Mouse (Mus musculus) liver, embryonic 13.5 days (tissue): ENCODE measurements around the gene Ctnna3. TPM values are rescaled to one million over a fixed set of nuclear protein-coding genes. Genes with fewer than 3 reads are reported as not detected.
"Not testable (repeated sequence)": the region's sequence is repeated elsewhere in the genome, so short reads cannot be mapped to it uniquely, and the experiment has no call there.

ENCODE experiments used
- ATAC-seq: fragments of 200-750 bp; cut with Nextera tagmentation; 2 replicates; pipeline ENCODE4 v1.8.0; 2017; ENCODE audit warnings: low read depth, mild to moderate bottlenecking, moderate number of reproducible peaks, moderate library complexity
- DNase-seq: peaks from one replicate; pipeline ENCODE4 v3.0.0; 2022
- H3K27ac ChIP-seq: fragments of 300-500 bp; sonication (generic); 2 replicates; pipeline ENCODE4 v1.5.1; 2015; ENCODE audit warnings: moderate library complexity, mild to moderate bottlenecking, inconsistent platforms
- H3K27me3 ChIP-seq: fragments of 300-500 bp; sonication (generic); 2 replicates; pipeline ENCODE4 v1.6.1; 2015; ENCODE audit warnings: mild to moderate bottlenecking, inconsistent platforms
- H3K36me3 ChIP-seq: fragments of 300-500 bp; sonication (generic); 2 replicates; pipeline ENCODE4 v1.6.1; 2015; ENCODE audit warnings: mild to moderate bottlenecking, inconsistent platforms
- H3K4me1 ChIP-seq: fragments of 300-500 bp; sonication (generic); replicated peaks from 2 replicates; pipeline ENCODE4 v1.6.1; 2015; ENCODE audit warnings: inconsistent platforms
- H3K4me2 ChIP-seq: fragments of 300-500 bp; sonication (generic); 2 replicates; pipeline ENCODE4 v1.6.1; 2015; ENCODE audit warnings: inconsistent platforms, mild to moderate bottlenecking, moderate library complexity
- H3K4me3 ChIP-seq: fragments of 300-500 bp; sonication (generic); replicated peaks from 2 replicates; pipeline ENCODE4 v1.5.1; 2015; ENCODE audit warnings: mild to moderate bottlenecking, inconsistent platforms
- H3K9ac ChIP-seq: fragments of 300-500 bp; sonication (generic); 2 replicates; pipeline ENCODE4 v1.6.1; 2015; ENCODE audit warnings: mild to moderate bottlenecking, inconsistent platforms
- H3K9me3 ChIP-seq: fragments of 300-500 bp; sonication (generic); replicated peaks from 2 replicates; pipeline ENCODE4 v1.6.1; 2016; ENCODE audit warnings: inconsistent platforms
- WGBS: fragments of 180-500 bp; shearing (Covaris S2); methylation state at CpG from one replicate; pipeline ENCODE4 v1.1.7; 2015; ENCODE audit not compliant: insufficient replicate concordance; 5-methylcytosine and 5-hydroxymethylcytosine counted together
- polyA plus RNA-seq: library from polyadenylated mRNA; unstranded; fragments of >200 nt; fragmentation: Nextera tagmentation; extraction: Ambion mirVana; gene quantifications from 2 replicates; pipeline ENCODE4 v1.2.1, GENCODE M21; 2015

The Ctnna3 gene
- polyA plus RNA-seq, 1 experiment from 2014 or later, result 0.05 TPM

GRCm38 (mm10) chr10:65013525-65013924, 1583.6 kb downstream of the Ctnna3 start:
- no peaks in the 10 kb centered on the region for H3K27me3 ChIP-seq
- no peaks in the 10 kb centered on the region for H3K36me3 ChIP-seq
- ATAC-seq, result no peak
- DNase-seq, result no peak
- H3K27ac ChIP-seq, result no peak overlapping the region
- H3K4me3 ChIP-seq, result no peak overlapping the region
- no peaks in the 10 kb centered on the region for H3K4me1 ChIP-seq
- no peak overlapping the region for H3K4me2 ChIP-seq
- H3K9ac ChIP-seq, result no peak overlapping the region
- H3K9me3 ChIP-seq, result 0 out of 2 replicates have a peak, but pooled peaks cover 5% of the 10 kb centered on the region

GRCm38 (mm10) chr10:65022667-65023066, 1592.8 kb downstream of the Ctnna3 start:
- H3K9ac ChIP-seq, result no peak overlapping the region
- no peaks in the 10 kb centered on the region for H3K4me1 ChIP-seq
- no peak overlapping the region for H3K4me3 ChIP-seq
- no peaks in the 10 kb centered on the region for H3K36me3 ChIP-seq
- no peaks in the 10 kb centered on the region for H3K27me3 ChIP-seq
- H3K27ac ChIP-seq, result no peak overlapping the region
- H3K9me3 ChIP-seq, result no peaks in the 10 kb centered on the region
- no peak overlapping the region for H3K4me2 ChIP-seq
- ATAC-seq, result no peak
- DNase-seq, result no peak
- 65% methylated on average over 2 of the region's 2 CpGs for WGBS

- H3K4me3 ChIP-seq, ATAC-seq: not testable (repeated sequence)
- 46% methylated on average over 1 of the region's 1 CpGs for WGBS
Measured at GRCm38 (mm10) chr10:65033516-65033915, 1603.6 kb downstream of the Ctnna3 start.

More at GRCm38 (mm10) chr10:65033516-65033915, 1603.6 kb downstream of the Ctnna3 start:
- H3K27ac ChIP-seq, H3K36me3 ChIP-seq, H3K4me2 ChIP-seq, H3K27me3 ChIP-seq, H3K9me3 ChIP-seq, DNase-seq, H3K9ac ChIP-seq, H3K4me1 ChIP-seq: not testable (repeated sequence)

Other genes with a start within 250 kb of the Ctnna3 start
- 0.06 and 0.07 TPM in 2 replicates for gene Mypn, start 226.1 kb upstream of the Ctnna3 start, polyA plus RNA-seq
- 23.9 and 30.0 TPM in 2 replicates for gene Herc4, start 186.3 kb upstream of the Ctnna3 start, polyA plus RNA-seq
- 3.1 and 3.3 TPM in 2 replicates for gene Sirt1, start 48.4 kb upstream of the Ctnna3 start, polyA plus RNA-seq
- gene Dnajc12, start 47.7 kb upstream of the Ctnna3 start, polyA plus RNA-seq, result 16.5 and 18.1 TPM in 2 replicates
- gene Gm7075, start 8.3 kb upstream of the Ctnna3 start, polyA plus RNA-seq, result not detected in 2 replicates